Mouse (Mus musculus) CD8-positive naive resting alpha-beta T cell, adult 57 days (primary cell): Measurements from ENCODE around the gene Dmrt2. TPM values are rescaled to one million over a fixed set of nuclear protein-coding genes. Genes with fewer than 3 reads are reported as not detected.

Experiments
- total RNA-seq: library from RNA; stranded (reverse); gene quantifications from one replicate; pipeline ENCODE4 v1.2.4, GENCODE M21; 2023

The Dmrt2 gene
- not detected for total RNA-seq

GRCm38 (mm10) chr19:25672101-25672950, at the start of gene Dmrt2:
Gene Dmrt2 (plus strand): TSS chr19:25672411.

Other genes with a start within 250 kb of the Dmrt2 start
- gene Dmrt1, start 166.8 kb upstream of the Dmrt2 start, total RNA-seq: not detected
- not detected for gene Dmrt3, start 62.1 kb upstream of the Dmrt2 start, total RNA-seq